Mouse (Mus musculus): ENCODE data around the gene Gm10644. TPM values are rescaled to one million over a fixed set of nuclear protein-coding genes. Genes with fewer than 3 reads are reported as not detected.

Gene Gm10644
- polyA plus RNA-seq, 1 experiment from 2014 or later = 0.55 TPM

- ATAC-seq (ENCODE audit: extremely low read depth, insufficient number of reproducible peaks, low FRiP score, low TSS enrichment) = no peak
- no peak overlapping the region for H3K4me2 ChIP-seq
- no peaks in the 10 kb centered on the region for H3K9me3 ChIP-seq
These were observed 66.6 kb downstream of the Gm10644 start for GRCm38 (mm10) chr8:83888409-83888808.

More at GRCm38 (mm10) chr8:83888409-83888808, 66.6 kb downstream of the Gm10644 start:
- Histone ChIP-seq H3K4me1 (no peaks in the 10 kb centered on the region), H3K27me3 (replicated peaks) (peaks cover 21% of the 10 kb centered on the region), H3K9ac (no peak overlapping the region), H3K27ac (replicated peaks) (no peak overlapping the region), H3K4me3 (no peak overlapping the region), H3K36me3 (no peaks in the 10 kb centered on the region)
- WGBS = 50% methylated on average over 2 of the region's 2 CpGs

Small RNAs within 50 kb of the gene (microRNA-seq; reads per million reads assigned to microRNA genes)
- not detected for gene Gm44330
- not detected for gene Gm44450

Other genes starting within 250 kb of the Gm10644 start
- 133 and 152 TPM in 2 replicates for gene Ddx39, start 240.0 kb downstream of the Gm10644 start, polyA plus RNA-seq (2015; fragmentation: Nextera tagmentation; extraction: Ambion mirVana)
- gene Adgre5, start 213.9 kb downstream of the Gm10644 start, polyA plus RNA-seq (2015; fragmentation: Nextera tagmentation; extraction: Ambion mirVana) = 25.0 and 28.4 TPM in 2 replicates
- gene Adgrl1, start 55.1 kb downstream of the Gm10644 start, polyA plus RNA-seq (2015; fragmentation: Nextera tagmentation; extraction: Ambion mirVana) = 8.5 and 8.7 TPM in 2 replicates
- gene Asf1b, start 302 bp upstream of the Gm10644 start, polyA plus RNA-seq (2015; fragmentation: Nextera tagmentation; extraction: Ambion mirVana) = 57.0 and 62.7 TPM in 2 replicates
- 197 and 206 TPM in 2 replicates for gene Prkaca, start 17.8 kb upstream of the Gm10644 start, polyA plus RNA-seq (2015; fragmentation: Nextera tagmentation; extraction: Ambion mirVana)
- gene Samd1, start 42.5 kb upstream of the Gm10644 start, polyA plus RNA-seq (2015; fragmentation: Nextera tagmentation; extraction: Ambion mirVana) = 4.8 and 5.7 TPM in 2 replicates
- 0.50 and 0.53 TPM in 2 replicates for gene 1700067K01Rik, start 46.3 kb upstream of the Gm10644 start, polyA plus RNA-seq (2015; fragmentation: Nextera tagmentation; extraction: Ambion mirVana)
- gene 2210011C24Rik, start 57.0 kb upstream of the Gm10644 start, polyA plus RNA-seq (2015; fragmentation: Nextera tagmentation; extraction: Ambion mirVana) = not detected in 2 replicates
- 1.2 and 1.6 TPM in 2 replicates for gene Palm3, start 66.3 kb upstream of the Gm10644 start, polyA plus RNA-seq (2015; fragmentation: Nextera tagmentation; extraction: Ambion mirVana)
- 4.6 and 5.4 TPM in 2 replicates for gene Il27ra, start 87.4 kb upstream of the Gm10644 start, polyA plus RNA-seq (2015; fragmentation: Nextera tagmentation; extraction: Ambion mirVana)
- 0.25 TPM in 1 of 2 replicates, not detected in the other for gene Rln3, start 89.8 kb upstream of the Gm10644 start, polyA plus RNA-seq (2015; fragmentation: Nextera tagmentation; extraction: Ambion mirVana)
- gene Gm10643, start 109.9 kb upstream of the Gm10644 start, polyA plus RNA-seq (2015; fragmentation: Nextera tagmentation; extraction: Ambion mirVana) = 0.86 and 0.93 TPM in 2 replicates
- gene Rfx1, start 111.6 kb upstream of the Gm10644 start, polyA plus RNA-seq (2015; fragmentation: Nextera tagmentation; extraction: Ambion mirVana) = 5.7 and 5.8 TPM in 2 replicates
- 7.6 TPM in 2 replicates for gene Dcaf15, start 149.6 kb upstream of the Gm10644 start, polyA plus RNA-seq (2015; fragmentation: Nextera tagmentation; extraction: Ambion mirVana)
- 0.06 and 0.12 TPM in 2 replicates for gene Podnl1, start 170.8 kb upstream of the Gm10644 start, polyA plus RNA-seq (2015; fragmentation: Nextera tagmentation; extraction: Ambion mirVana)
- 14.5 and 15.3 TPM in 2 replicates for gene Cc2d1a, start 192.7 kb upstream of the Gm10644 start, polyA plus RNA-seq (2015; fragmentation: Nextera tagmentation; extraction: Ambion mirVana)
- 0.82 and 0.88 TPM in 2 replicates for gene 4930432K21Rik, start 192.8 kb upstream of the Gm10644 start, polyA plus RNA-seq (2015; fragmentation: Nextera tagmentation; extraction: Ambion mirVana)
- 1.9 and 2.8 TPM in 2 replicates for gene Nanos3, start 230.0 kb upstream of the Gm10644 start, polyA plus RNA-seq (2015; fragmentation: Nextera tagmentation; extraction: Ambion mirVana)